Mouse (Mus musculus) hindbrain, embryonic 11.5 days (tissue): ENCODE data around the gene Tnrc6a. TPM values are rescaled to one million over a fixed set of nuclear protein-coding genes. Genes with fewer than 3 reads are reported as not detected.
A peak's percentile ranks its signal among the peaks of the same experiment; 100 is the strongest.

ENCODE experiments used
- ATAC-seq: fragments of 200-750 bp; cut with Nextera tagmentation; 2 replicates; pipeline ENCODE4 v1.8.0; 2017; ENCODE audit warnings: mild to moderate bottlenecking, moderate TSS enrichment, moderate library complexity; ENCODE audit not compliant: low FRiP score
- DNase-seq: peaks from one replicate; pipeline ENCODE4 v3.0.0-alpha.2; 2015; ENCODE audit warnings: low spot score
- H3K27ac ChIP-seq: fragments of 300-500 bp; sonication (generic); 2 replicates; pipeline ENCODE4 v1.5.1; 2014; ENCODE audit warnings: mild to moderate bottlenecking, low read depth, low read length
- H3K27me3 ChIP-seq: fragments of 300-500 bp; sonication (generic); 2 replicates; pipeline ENCODE4 v1.6.1; 2014; ENCODE audit warnings: mild to moderate bottlenecking, low read length, moderate library complexity, mixed read lengths; ENCODE audit not compliant: control insufficient read depth, insufficient read depth
- H3K36me3 ChIP-seq: fragments of 300-500 bp; sonication (generic); 2 replicates; pipeline ENCODE4 v1.6.1; 2014; ENCODE audit warnings: mild to moderate bottlenecking, low read length, moderate library complexity, mixed read lengths; ENCODE audit not compliant: control insufficient read depth, insufficient read depth
- H3K4me1 ChIP-seq: fragments of 300-500 bp; sonication (generic); replicated peaks from 2 replicates; pipeline ENCODE4 v1.6.1; 2014; ENCODE audit warnings: low read length, mixed read lengths; ENCODE audit not compliant: control insufficient read depth, insufficient read depth
- H3K4me2 ChIP-seq: fragments of 300-500 bp; sonication (generic); replicated peaks from 2 replicates; pipeline ENCODE4 v1.6.1; 2014; ENCODE audit warnings: mild to moderate bottlenecking, low read depth, low read length
- H3K4me3 ChIP-seq: fragments of 300-500 bp; sonication (generic); 2 replicates; pipeline ENCODE4 v1.5.1; 2014; ENCODE audit warnings: low read depth, low read length
- H3K9ac ChIP-seq: fragments of 300-500 bp; sonication (generic); 2 replicates; pipeline ENCODE4 v1.6.1; 2014; ENCODE audit warnings: low read depth, low read length
- H3K9me3 ChIP-seq: fragments of 300-500 bp; sonication (generic); 2 replicates; pipeline ENCODE4 v1.6.1; 2016; ENCODE audit warnings: low read length; ENCODE audit not compliant: control insufficient read depth
- WGBS: fragments of 180-500 bp; shearing (Covaris S2); extraction: QIAGEN DNeasy Blood & Tissue Kit; methylation state at CpG from one replicate; pipeline ENCODE4 v1.1.7; 2014; 5-methylcytosine and 5-hydroxymethylcytosine counted together
- polyA plus RNA-seq: library from polyadenylated mRNA; unstranded; fragments of >200 nt; fragmentation: Nextera tagmentation; extraction: Ambion mirVana; gene quantifications from 2 replicates; pipeline ENCODE4 v1.2.1, GENCODE M21; 2014

Gene Tnrc6a
- polyA plus RNA-seq, 1 experiment from 2014 or later = 61.3 TPM

GRCm38 (mm10) chr7:123113590-123113989, 10.1 kb upstream of the Tnrc6a start:
- 95% methylated on average over 6 of the region's 6 CpGs for WGBS

GRCm38 (mm10) chr7:123116799-123117198, 6.9 kb upstream of the Tnrc6a start:
- no peak for DNase-seq
- 84% methylated on average over 12 of the region's 12 CpGs for WGBS
- no peak for ATAC-seq
- H3K4me1 ChIP-seq = no peaks in the 10 kb centered on the region
- H3K27me3 ChIP-seq = no peaks in the 10 kb centered on the region
- H3K27ac ChIP-seq = no peak overlapping the region
- no peak overlapping the region for H3K4me2 ChIP-seq
- H3K36me3 ChIP-seq = no peaks in the 10 kb centered on the region
- H3K9ac ChIP-seq = no peak overlapping the region
- no peaks in the 10 kb centered on the region for H3K9me3 ChIP-seq
- H3K4me3 ChIP-seq = no peak overlapping the region

More at GRCm38 (mm10) chr7:123113590-123113989, 10.1 kb upstream of the Tnrc6a start:
- Histone ChIP-seq H3K4me2 (no peak overlapping the region), H3K27ac (no peak overlapping the region), H3K36me3 (no peaks in the 10 kb centered on the region), H3K9ac (no peak overlapping the region), H3K4me1 (no peaks in the 10 kb centered on the region), H3K9me3 (no peaks in the 10 kb centered on the region), H3K27me3 (no peaks in the 10 kb centered on the region), H3K4me3 (no peak overlapping the region)
- ATAC-seq (no peak), DNase-seq (no peak)

DNA sequence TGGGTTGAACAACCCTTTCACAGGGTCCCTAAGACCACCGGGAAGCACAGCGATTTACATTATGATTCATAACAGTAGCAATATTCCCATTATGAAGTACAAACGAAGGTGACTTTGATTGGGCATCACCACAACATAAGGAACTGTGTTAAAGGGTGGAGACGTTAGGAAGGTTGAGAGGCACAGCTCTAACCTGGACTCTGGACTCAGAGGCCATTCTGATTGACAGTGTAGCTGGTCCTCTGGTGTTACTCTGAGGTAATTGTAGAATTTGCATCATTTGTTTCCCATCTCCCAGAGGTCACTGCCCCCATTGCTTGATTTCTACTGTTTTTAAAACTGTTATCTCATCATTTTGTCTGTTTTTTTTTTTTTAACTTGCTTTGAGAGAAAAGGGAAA, 6.5 kb upstream of the Tnrc6a start:
- DNase-seq = no peak
- H3K27ac ChIP-seq = no peak overlapping the region
- no peak overlapping the region for H3K4me2 ChIP-seq
- no peak overlapping the region for H3K9ac ChIP-seq
- ATAC-seq = no peak
- H3K4me1 ChIP-seq = no peaks in the 10 kb centered on the region
- H3K9me3 ChIP-seq = no peaks in the 10 kb centered on the region
- H3K36me3 ChIP-seq = no peaks in the 10 kb centered on the region
- no peak overlapping the region for H3K4me3 ChIP-seq
- WGBS = 78% methylated on average over 4 of the region's 4 CpGs
- no peaks in the 10 kb centered on the region for H3K27me3 ChIP-seq

DNA sequence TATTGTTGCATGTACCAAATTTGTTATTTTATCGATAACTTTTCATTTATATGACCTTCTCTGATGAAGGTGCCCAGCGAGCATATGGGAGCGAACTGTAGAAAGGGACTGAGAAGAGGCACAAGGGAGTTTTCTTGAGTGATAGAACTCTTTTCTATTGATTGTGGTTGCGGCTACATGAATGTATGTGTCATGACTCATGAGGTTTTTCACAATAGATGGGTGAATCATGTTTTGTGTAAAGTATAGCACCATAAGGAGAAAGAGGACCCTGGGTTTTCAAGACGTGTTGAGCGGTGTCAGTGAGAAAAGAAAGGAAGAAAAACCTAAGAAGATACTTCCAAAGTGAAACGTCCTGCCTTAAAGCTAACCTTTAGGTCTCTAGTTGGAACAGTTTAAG, 3.2 kb upstream of the Tnrc6a start:
- ATAC-seq = no peak

DNA sequence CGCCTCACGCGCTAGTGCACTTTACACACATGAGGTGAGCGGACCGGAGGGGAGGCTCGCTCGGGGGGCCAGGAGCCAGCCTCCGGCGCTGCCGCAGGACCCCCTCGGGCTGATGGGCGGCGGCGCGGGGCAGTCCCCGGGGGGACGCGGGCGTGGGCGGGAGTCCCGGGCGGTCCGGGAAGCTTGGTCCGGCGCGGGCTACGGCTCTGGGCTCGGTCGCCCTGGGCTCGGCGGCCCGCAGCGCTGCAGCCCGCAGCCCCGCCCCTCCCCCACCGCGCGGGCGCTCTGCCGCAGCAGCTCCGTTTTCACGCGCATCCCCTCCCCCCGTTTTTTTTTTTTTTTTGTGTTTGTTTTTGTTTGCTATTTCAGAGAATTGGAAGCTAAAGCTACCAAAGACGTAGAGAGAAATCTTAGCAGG, 623 bp downstream of the Tnrc6a start:
- Histone ChIP-seq H3K27me3 (no peaks in the 10 kb centered on the region), H3K27ac (peak overlapping the region; percentile 97), H3K36me3 (no peaks in the 10 kb centered on the region), H3K9me3 (no peaks in the 10 kb centered on the region), H3K4me1 (no peaks in the 10 kb centered on the region), H3K9ac (peak overlapping the region; percentile 98), H3K4me3 (peak overlapping the region; percentile 99), H3K4me2 (peak overlapping the region; percentile 60)
- DNase-seq (no peak), ATAC-seq (peak; percentile 83)
- 0% methylated on average over 21 of the region's 45 CpGs for WGBS

More for the DNA sequence above, 3.2 kb upstream of the Tnrc6a start:
- Histone ChIP-seq H3K4me2 (no peak overlapping the region), H3K27me3 (no peaks in the 10 kb centered on the region), H3K36me3 (no peaks in the 10 kb centered on the region), H3K4me3 (no peak overlapping the region), H3K4me1 (no peaks in the 10 kb centered on the region), H3K9ac (no peak overlapping the region), H3K9me3 (no peaks in the 10 kb centered on the region), H3K27ac (no peak overlapping the region)
- 87% methylated on average over 7 of the region's 7 CpGs for WGBS
- no peak for DNase-seq

GRCm38 (mm10) chr7:123124735-123125181, 1.1 kb downstream of the Tnrc6a start:
- ATAC-seq (peak; percentile 62; the same call in 1 of the 2 replicates), DNase-seq (no peak)
- H3K27ac ChIP-seq = peak overlapping the region; percentile 97

GRCm38 (mm10) chr7:123126056-123126455, 2.4 kb downstream of the Tnrc6a start:
- no peak for DNase-seq
- H3K4me1 ChIP-seq = no peaks in the 10 kb centered on the region
- H3K9me3 ChIP-seq = no peaks in the 10 kb centered on the region
- 71% methylated on average over 4 of the region's 4 CpGs for WGBS
- H3K27me3 ChIP-seq = no peaks in the 10 kb centered on the region
- no peak overlapping the region for H3K9ac ChIP-seq
- ATAC-seq = no peak
- H3K4me2 ChIP-seq = no peak overlapping the region
- H3K27ac ChIP-seq = no peak overlapping the region
- no peak overlapping the region for H3K4me3 ChIP-seq
- no peaks in the 10 kb centered on the region for H3K36me3 ChIP-seq

More at GRCm38 (mm10) chr7:123124735-123125181, 1.1 kb downstream of the Tnrc6a start:
- Histone ChIP-seq H3K4me1 (no peaks in the 10 kb centered on the region), H3K4me2 (peak overlapping the region; percentile 60), H3K27me3 (no peaks in the 10 kb centered on the region), H3K9me3 (no peaks in the 10 kb centered on the region), H3K36me3 (no peaks in the 10 kb centered on the region), H3K9ac (peak overlapping the region; percentile 98), H3K4me3 (peak overlapping the region; percentile 99)
- 2% methylated on average over 16 of the region's 16 CpGs for WGBS

GRCm38 (mm10) chr7:123127301-123127700, 3.6 kb downstream of the Tnrc6a start:
- Histone ChIP-seq H3K4me2 (no peak overlapping the region), H3K4me1 (no peaks in the 10 kb centered on the region), H3K4me3 (no peak overlapping the region), H3K36me3 (no peaks in the 10 kb centered on the region), H3K27me3 (no peaks in the 10 kb centered on the region), H3K27ac (no peak overlapping the region), H3K9me3 (no peaks in the 10 kb centered on the region), H3K9ac (no peak overlapping the region)
- DNase-seq = no peak
- no peak for ATAC-seq
- 75% methylated on average over 1 of the region's 1 CpGs for WGBS

- DNase-seq (no peak), ATAC-seq (no peak)
- H3K9me3 ChIP-seq = no peaks in the 10 kb centered on the region
- H3K9ac ChIP-seq = no peak overlapping the region
- H3K27ac ChIP-seq = no peak overlapping the region
- H3K36me3 ChIP-seq = no peaks in the 10 kb centered on the region
- H3K4me1 ChIP-seq = no peaks in the 10 kb centered on the region
- 76% methylated on average over 1 of the region's 1 CpGs for WGBS
- no peaks in the 10 kb centered on the region for H3K27me3 ChIP-seq
- no peak overlapping the region for H3K4me2 ChIP-seq
- H3K4me3 ChIP-seq = no peak overlapping the region
These were observed 4.3 kb downstream of the Tnrc6a start for GRCm38 (mm10) chr7:123127981-123128380.
